Mouse (Mus musculus) bone marrow, adult 2 months (tissue): ENCODE data around the gene Rpl14.

Experiments used
- CTCF ChIP-seq: fragments of 200-500 bp; IDR thresholded peaks from 2 replicates; pipeline ENCODE4 v1.5.1; 2011; ENCODE audit warnings: low read length, control low read depth; ENCODE audit not compliant: control insufficient read depth, insufficient read depth
- POLR2A ChIP-seq: fragments of 200-500 bp; IDR thresholded peaks from 2 replicates; pipeline ENCODE4 v1.6.1; 2011; ENCODE audit warnings: low read depth, mild to moderate bottlenecking, control low read depth, low read length, borderline replicate concordance; ENCODE audit not compliant: control insufficient read depth

- TF ChIP-seq CTCF (no peak), POLR2A (no peak)
These were observed 29.8 kb upstream of the Rpl14 start for GRCm38 (mm10) chr9:120541411-120541810.
